Mouse (Mus musculus) liver, embryonic 15.5 days (tissue): ENCODE data around the gene Nqo1. TPM values are rescaled to one million over a fixed set of nuclear protein-coding genes. Genes with fewer than 3 reads are reported as not detected.

Experiments
- ATAC-seq: fragments of 200-750 bp; cut with Nextera tagmentation; 2 replicates; pipeline ENCODE4 v1.8.0; 2017; ENCODE audit warnings: moderate number of reproducible peaks, mild to moderate bottlenecking, moderate library complexity; ENCODE audit not compliant: insufficient read depth
- H3K27ac ChIP-seq: fragments of 300-500 bp; sonication (generic); replicated peaks from 2 replicates; pipeline ENCODE4 v1.5.1; 2015; ENCODE audit warnings: mild to moderate bottlenecking, inconsistent platforms
- H3K27me3 ChIP-seq: fragments of 300-500 bp; sonication (generic); 2 replicates; pipeline ENCODE4 v1.6.1; 2015; ENCODE audit warnings: mild to moderate bottlenecking, inconsistent platforms
- H3K36me3 ChIP-seq: fragments of 300-500 bp; sonication (generic); replicated peaks from 2 replicates; pipeline ENCODE4 v1.6.1; 2015; ENCODE audit warnings: moderate library complexity, mild to moderate bottlenecking, inconsistent platforms
- H3K4me1 ChIP-seq: fragments of 300-500 bp; sonication (generic); replicated peaks from 2 replicates; pipeline ENCODE4 v1.6.1; 2015; ENCODE audit warnings: inconsistent platforms
- H3K4me2 ChIP-seq: fragments of 300-500 bp; sonication (generic); 2 replicates; pipeline ENCODE4 v1.6.1; 2015; ENCODE audit warnings: moderate library complexity, mild to moderate bottlenecking, inconsistent platforms
- H3K4me3 ChIP-seq: fragments of 300-500 bp; sonication (generic); replicated peaks from 2 replicates; pipeline ENCODE4 v1.5.1; 2015; ENCODE audit warnings: mild to moderate bottlenecking, inconsistent platforms
- H3K9ac ChIP-seq: fragments of 300-500 bp; sonication (generic); 2 replicates; pipeline ENCODE4 v1.6.1; 2015; ENCODE audit warnings: moderate library complexity, mild to moderate bottlenecking, inconsistent platforms
- H3K9me3 ChIP-seq: fragments of 300-500 bp; sonication (generic); replicated peaks from 2 replicates; pipeline ENCODE4 v1.6.1; 2016; ENCODE audit warnings: inconsistent platforms
- WGBS: fragments of 180-500 bp; shearing (Covaris S2); methylation state at CpG from one replicate; pipeline ENCODE4 v1.1.7; 2015; ENCODE audit warnings: mixed read lengths; ENCODE audit not compliant: insufficient replicate concordance; 5-methylcytosine and 5-hydroxymethylcytosine counted together
- polyA plus RNA-seq: library from polyadenylated mRNA; unstranded; fragments of >200 nt; fragmentation: Nextera tagmentation; extraction: Ambion mirVana; gene quantifications from 2 replicates; pipeline ENCODE4 v1.2.1, GENCODE M21; 2015

Nqo1 gene
- polyA plus RNA-seq, 1 experiment from 2014 or later: 15.0 TPM

- peak; percentile 67 for ATAC-seq
- no peaks in the 10 kb centered on the region for H3K27me3 ChIP-seq
- peaks cover 49% of the 10 kb centered on the region for H3K4me1 ChIP-seq
- H3K4me2 ChIP-seq: peak within 1 kb of the TSS; percentile 76
- WGBS: under 1% methylated on average over 81 of the region's 81 CpGs
- no peaks in the 10 kb centered on the region for H3K36me3 ChIP-seq
- H3K9me3 ChIP-seq: no peaks in the 10 kb centered on the region
- H3K4me3 ChIP-seq: peak within 1 kb of the TSS; percentile 94
- peak within 1 kb of the TSS; percentile 97 for H3K9ac ChIP-seq
- H3K27ac ChIP-seq: peak within 1 kb of the TSS; percentile 99
Measured at GRCm38 (mm10) chr8:107435962-107436831, 33.2 kb upstream of the Nqo1 start, which contains the start of gene Wwp2. Wwp2 (plus strand) TSS chr8:107436365.

- no peak for ATAC-seq
- H3K9me3 ChIP-seq: no peaks in the 10 kb centered on the region
- peak overlapping the region; percentile 97 for H3K9ac ChIP-seq
- peak overlapping the region; percentile 99 for H3K27ac ChIP-seq
- peak overlapping the region; percentile 94 for H3K4me3 ChIP-seq
- H3K36me3 ChIP-seq: no peaks in the 10 kb centered on the region
- 24% methylated on average over 11 of the region's 11 CpGs for WGBS
- peaks cover 42% of the 10 kb centered on the region for H3K4me1 ChIP-seq
- H3K27me3 ChIP-seq: no peaks in the 10 kb centered on the region
- H3K4me2 ChIP-seq: peak overlapping the region; percentile 76
Measured at GRCm38 (mm10) chr8:107435421-107435961, 32.5 kb upstream of the Nqo1 start.

GRCm38 (mm10) chr8:107430821-107431220, 27.8 kb upstream of the Nqo1 start:
- H3K27me3 ChIP-seq: peaks cover 21% of the 10 kb centered on the region
- no peak for ATAC-seq
- H3K9ac ChIP-seq: no peak overlapping the region
- no peaks in the 10 kb centered on the region for H3K9me3 ChIP-seq
- no peaks in the 10 kb centered on the region for H3K36me3 ChIP-seq
- H3K4me2 ChIP-seq: no peak overlapping the region
- peaks cover 10% of the 10 kb centered on the region for H3K4me1 ChIP-seq
- no peak overlapping the region for H3K27ac ChIP-seq
- 66% methylated on average over 8 of the region's 8 CpGs for WGBS
- no peak overlapping the region for H3K4me3 ChIP-seq

GRCm38 (mm10) chr8:107425230-107425597, 22.2 kb upstream of the Nqo1 start:
- Histone ChIP-seq H3K4me3 (peak overlapping the region; percentile 83), H3K4me2 (peak overlapping the region; percentile 91), H3K27me3 (peaks cover 20% of the 10 kb centered on the region), H3K9ac (no peak overlapping the region), H3K36me3 (peaks cover 25% of the 10 kb centered on the region), H3K27ac (no peak overlapping the region), H3K9me3 (no peaks in the 10 kb centered on the region), H3K4me1 (peaks cover 39% of the 10 kb centered on the region)
- ATAC-seq: no peak
- 24% methylated on average over 8 of the region's 8 CpGs for WGBS

GRCm38 (mm10) chr8:107424597-107425229, 21.7 kb upstream of the Nqo1 start, which contains the start of gene Nob1:
Nob1 (minus strand) TSS chr8:107425051.
- under 1% methylated on average over 50 of the region's 50 CpGs for WGBS
- peak within 1 kb of the TSS; percentile 91 for H3K4me2 ChIP-seq
- peaks cover 39% of the 10 kb centered on the region for H3K4me1 ChIP-seq
- H3K4me3 ChIP-seq: peak within 1 kb of the TSS; percentile 83
- no peaks in the 10 kb centered on the region for H3K9me3 ChIP-seq
- H3K27ac ChIP-seq: peak within 1 kb of the TSS; percentile 82
- H3K27me3 ChIP-seq: peaks cover 18% of the 10 kb centered on the region
- H3K9ac ChIP-seq: peak within 1 kb of the TSS; percentile 77
- H3K36me3 ChIP-seq: peaks cover 30% of the 10 kb centered on the region
- peak; percentile 96 for ATAC-seq

GRCm38 (mm10) chr8:107424176-107424575, 21.2 kb upstream of the Nqo1 start:
- 14% methylated on average over 9 of the region's 9 CpGs for WGBS
- Histone ChIP-seq H3K36me3 (peaks cover 35% of the 10 kb centered on the region), H3K27ac (peak overlapping the region; percentile 82), H3K4me3 (peak overlapping the region; percentile 83), H3K9me3 (no peaks in the 10 kb centered on the region), H3K27me3 (peaks cover 18% of the 10 kb centered on the region), H3K4me2 (peak overlapping the region; percentile 91), H3K4me1 (peaks cover 39% of the 10 kb centered on the region), H3K9ac (peak overlapping the region; percentile 77)
- peak; percentile 5 for ATAC-seq

- 84% methylated on average over 12 of the region's 12 CpGs for WGBS
- ATAC-seq: no peak
- Histone ChIP-seq H3K9ac (no peak overlapping the region), H3K4me2 (no peak overlapping the region), H3K27me3 (no peaks in the 10 kb centered on the region), H3K27ac (no peak overlapping the region), H3K9me3 (no peaks in the 10 kb centered on the region), H3K36me3 (peaks cover 98% of the 10 kb centered on the region), H3K4me3 (no peak overlapping the region), H3K4me1 (peaks cover 9% of the 10 kb centered on the region)
Measured at GRCm38 (mm10) chr8:107417001-107417400, 14.0 kb upstream of the Nqo1 start.

- peaks cover 94% of the 10 kb centered on the region for H3K36me3 ChIP-seq
- no peaks in the 10 kb centered on the region for H3K4me1 ChIP-seq
- H3K27me3 ChIP-seq: no peaks in the 10 kb centered on the region
- no peak for ATAC-seq
- no peak overlapping the region for H3K4me2 ChIP-seq
- WGBS: 76% methylated on average over 10 of the region's 10 CpGs
- H3K9me3 ChIP-seq: no peaks in the 10 kb centered on the region
- H3K9ac ChIP-seq: no peak overlapping the region
- H3K27ac ChIP-seq: no peak overlapping the region
- H3K4me3 ChIP-seq: no peak overlapping the region
Measured at GRCm38 (mm10) chr8:107413881-107414280, 10.9 kb upstream of the Nqo1 start.

GRCm38 (mm10) chr8:107412552-107412951, 9.5 kb upstream of the Nqo1 start:
- no peak overlapping the region for H3K27ac ChIP-seq
- ATAC-seq: no peak
- H3K4me2 ChIP-seq: no peak overlapping the region
- no peaks in the 10 kb centered on the region for H3K9me3 ChIP-seq
- H3K27me3 ChIP-seq: no peaks in the 10 kb centered on the region
- H3K9ac ChIP-seq: no peak overlapping the region
- H3K36me3 ChIP-seq: peaks cover 80% of the 10 kb centered on the region
- H3K4me3 ChIP-seq: no peak overlapping the region
- WGBS: 86% methylated on average over 8 of the region's 8 CpGs
- H3K4me1 ChIP-seq: no peaks in the 10 kb centered on the region

GRCm38 (mm10) chr8:107411391-107411790, 8.4 kb upstream of the Nqo1 start:
- no peak for ATAC-seq
- Histone ChIP-seq H3K36me3 (peaks cover 69% of the 10 kb centered on the region), H3K27me3 (no peaks in the 10 kb centered on the region), H3K4me1 (peaks cover 1% of the 10 kb centered on the region; the same call in 1 of the 2 replicates), H3K4me2 (no peak overlapping the region), H3K4me3 (no peak overlapping the region), H3K27ac (no peak overlapping the region), H3K9me3 (no peaks in the 10 kb centered on the region), H3K9ac (no peak overlapping the region)
- WGBS: 66% methylated on average over 4 of the region's 4 CpGs

- Histone ChIP-seq H3K36me3 (peaks cover 15% of the 10 kb centered on the region), H3K27ac (peak overlapping the region; percentile 39; the same call in 1 of the 2 replicates), H3K9ac (no peak overlapping the region), H3K27me3 (no peaks in the 10 kb centered on the region), H3K9me3 (no peaks in the 10 kb centered on the region), H3K4me1 (peaks cover 46% of the 10 kb centered on the region), H3K4me2 (no peak overlapping the region), H3K4me3 (no peak overlapping the region)
- ATAC-seq: no peak
- WGBS: 52% methylated on average over 3 of the region's 3 CpGs
Measured at GRCm38 (mm10) chr8:107405935-107406334, 2.9 kb upstream of the Nqo1 start.
